Mouse (Mus musculus): ENCODE measurements at regions not wholly inside any gene's neighbourhood (a gene's known extent, or its start where the extent isn't known, plus 50 kb on each side); places are given as distances from the start of the nearest gene placed in this dataset.

DNA sequence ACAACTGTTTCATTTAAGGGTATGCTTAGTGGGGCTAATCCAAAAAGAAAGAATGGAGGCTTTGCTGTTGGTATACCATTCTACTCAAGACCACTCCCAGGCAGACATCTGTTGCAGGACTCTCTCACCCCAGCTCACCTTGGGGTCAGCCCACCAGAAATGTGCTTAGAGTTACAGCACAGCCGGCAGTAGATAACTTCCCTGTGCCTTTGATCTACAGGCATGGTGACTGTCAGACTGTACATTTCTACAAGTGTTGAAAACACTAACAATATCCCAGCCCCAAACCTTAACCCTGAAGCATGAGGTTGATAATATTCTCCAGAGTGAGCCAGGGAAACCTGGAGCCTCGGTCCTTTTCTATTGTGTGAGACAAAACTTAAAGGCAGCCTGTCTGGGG lies 247.7 kb upstream of the Nt5c1b start:
- no peak for DNase-seq

DNA sequence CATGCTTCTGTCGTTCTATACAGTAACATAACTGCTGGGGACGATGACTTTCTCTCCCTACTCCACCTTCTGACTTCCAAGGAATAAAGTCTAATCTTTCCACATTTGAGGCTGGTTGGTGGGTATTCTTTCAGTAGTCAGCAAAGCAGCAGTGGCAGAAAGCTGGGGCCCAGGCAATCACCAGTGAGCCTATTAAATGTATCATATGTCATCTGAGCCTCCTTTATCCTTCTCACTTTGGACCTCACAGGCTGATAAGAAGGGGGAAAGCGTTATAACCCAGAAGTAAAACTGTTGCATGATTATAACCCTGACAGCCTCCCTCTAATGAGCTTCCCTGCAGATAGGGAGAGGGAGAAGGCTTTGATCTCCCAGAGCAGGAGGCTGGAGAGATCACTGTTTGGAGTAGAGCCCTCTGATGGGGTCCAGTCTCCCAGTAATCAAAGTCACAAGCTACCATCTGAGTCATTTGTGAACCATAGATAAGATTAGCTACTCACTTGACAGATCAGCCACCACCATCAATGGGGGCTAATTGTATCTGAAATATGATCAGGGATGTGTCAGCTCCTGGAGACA lies 241.7 kb upstream of the Nt5c1b start:
- DNase-seq: no peak

DNA sequence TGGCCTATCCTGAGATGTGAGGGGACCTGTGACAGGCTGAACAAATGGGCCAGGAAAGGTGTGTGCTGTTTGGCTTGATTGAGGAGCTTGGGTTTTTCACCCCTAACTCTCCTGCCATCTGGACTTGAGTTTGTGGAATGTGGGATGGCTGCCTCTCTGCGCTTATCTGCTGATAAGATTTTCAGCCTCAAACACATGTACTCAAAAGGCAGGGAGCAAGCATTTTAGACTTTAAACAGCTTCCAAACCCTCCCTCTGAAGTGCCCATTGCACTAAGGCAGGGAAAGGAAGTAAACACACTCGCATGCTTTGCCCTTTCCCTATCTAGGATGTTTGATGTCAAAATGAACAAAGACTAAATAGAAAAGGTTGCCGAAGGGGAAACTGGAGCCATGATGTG lies 235.6 kb upstream of the Nt5c1b start:
- no peak for DNase-seq

DNA sequence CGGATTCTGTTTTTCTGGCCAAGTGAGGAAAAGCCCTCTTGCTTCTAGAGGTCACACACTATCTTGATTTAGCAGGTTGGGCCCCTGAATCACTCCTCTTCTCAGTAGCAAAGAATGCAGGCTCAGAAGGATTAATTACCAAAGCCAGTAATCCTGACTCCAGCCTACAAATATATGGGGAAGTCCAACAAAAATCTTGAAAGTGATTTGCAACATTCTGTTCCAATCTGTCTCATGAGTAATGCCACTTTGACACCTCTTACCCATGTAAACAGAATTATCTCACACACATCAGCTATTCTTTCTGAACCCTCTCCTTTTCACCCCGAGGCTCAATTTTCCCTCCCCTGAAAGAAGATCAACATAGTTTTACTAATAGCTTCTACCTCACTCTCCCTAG lies 233.9 kb upstream of the Nt5c1b start:
- no peak for DNase-seq

DNA sequence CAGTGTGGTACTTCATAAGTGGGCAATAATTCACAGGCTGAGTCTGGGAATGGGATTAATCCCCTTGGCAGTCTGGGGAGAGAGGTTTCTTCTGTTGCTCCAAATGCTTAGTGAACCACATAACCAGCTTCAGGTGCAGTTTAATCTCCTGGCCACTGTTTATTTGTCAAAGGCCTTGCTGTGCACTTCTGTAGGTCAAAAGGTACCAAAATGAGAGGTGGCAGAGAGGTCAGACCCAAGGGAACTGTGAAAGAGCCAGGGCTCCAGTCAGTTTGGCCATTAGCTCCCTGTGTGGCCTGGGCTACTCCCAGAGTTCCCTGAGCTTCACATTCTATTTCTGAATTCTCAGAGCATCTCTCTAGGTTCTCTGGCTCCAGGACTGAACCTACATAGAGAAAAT lies 229.6 kb upstream of the Nt5c1b start:
- DNase-seq: no peak

DNA sequence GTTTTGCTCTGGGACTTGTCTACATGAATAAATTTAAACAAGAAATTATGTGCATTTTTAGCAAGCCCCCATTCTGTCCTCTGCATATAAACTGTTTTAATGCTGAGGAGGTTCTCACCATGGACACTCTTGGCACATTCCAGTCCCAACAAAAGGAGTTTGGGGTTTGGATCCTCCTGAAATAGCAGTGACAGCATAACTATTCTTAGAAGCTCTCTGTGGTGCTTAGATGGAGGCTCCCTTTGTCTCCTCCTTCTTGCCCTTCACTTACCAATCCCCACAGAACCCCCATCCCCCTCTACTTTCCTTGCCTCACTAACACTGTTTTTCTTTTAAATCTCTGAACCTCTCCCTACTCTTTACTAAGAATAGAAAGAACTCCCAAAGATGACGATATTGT lies 208.9 kb upstream of the Nt5c1b start:
- no peak for DNase-seq

DNA sequence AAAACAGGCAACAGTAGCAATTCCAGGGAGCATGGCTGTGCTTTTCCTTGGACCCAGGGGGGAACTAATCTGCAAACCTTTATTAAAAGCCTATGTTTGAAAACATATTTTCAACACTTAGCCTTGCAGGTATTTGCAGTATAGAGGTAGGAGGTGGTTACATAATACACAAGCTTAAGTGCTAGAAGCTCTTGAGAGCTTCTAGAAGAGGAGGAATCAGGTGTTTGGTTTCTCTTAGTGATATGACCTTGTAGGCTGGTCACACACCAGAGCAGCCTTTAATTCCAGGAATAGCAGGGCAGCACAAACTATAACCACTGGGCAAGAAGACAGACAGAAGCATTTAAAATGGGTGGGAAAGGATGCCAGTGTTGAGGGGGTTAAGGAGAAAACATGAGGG lies 201.7 kb upstream of the Nt5c1b start:
- no peak for DNase-seq

DNA sequence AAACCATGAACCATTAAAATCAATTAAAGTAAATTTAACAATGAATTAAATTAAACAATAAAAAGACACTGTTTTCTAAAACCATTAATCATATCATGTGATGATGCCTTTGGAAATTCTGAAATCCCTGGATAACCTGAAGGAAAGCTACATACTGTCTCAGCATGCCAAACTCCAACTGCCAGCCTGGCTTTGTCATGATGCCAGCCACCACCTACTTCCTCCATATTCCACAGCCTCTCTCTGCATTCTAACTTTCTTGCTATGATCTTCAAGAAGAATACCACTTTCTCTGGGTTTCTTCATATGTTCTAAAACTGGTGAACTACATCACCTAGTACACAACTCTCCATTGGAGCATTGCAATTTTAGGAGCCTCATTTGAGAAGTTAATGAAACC lies 201.2 kb upstream of the Nt5c1b start:
- no peak for DNase-seq

DNA sequence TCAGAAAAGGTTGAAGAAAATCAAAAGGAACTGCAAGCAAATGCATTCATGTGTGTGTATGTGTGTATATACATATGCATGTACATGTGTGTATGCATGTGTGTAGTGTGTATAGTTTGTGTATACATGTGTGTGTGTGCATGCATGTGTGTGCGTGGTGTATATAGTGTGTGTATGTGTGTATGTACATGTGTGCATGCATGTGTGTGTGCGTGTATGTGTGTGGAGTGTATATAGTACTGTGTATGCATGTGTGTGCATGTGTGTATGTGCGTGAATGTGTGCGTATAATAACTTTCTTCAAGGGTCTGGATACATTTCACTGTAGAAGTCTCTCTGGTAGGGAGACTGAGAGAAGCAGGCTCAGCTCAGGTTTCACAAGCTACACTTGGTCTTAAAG lies 191.1 kb upstream of the Nt5c1b start:
- no peak for DNase-seq

DNA sequence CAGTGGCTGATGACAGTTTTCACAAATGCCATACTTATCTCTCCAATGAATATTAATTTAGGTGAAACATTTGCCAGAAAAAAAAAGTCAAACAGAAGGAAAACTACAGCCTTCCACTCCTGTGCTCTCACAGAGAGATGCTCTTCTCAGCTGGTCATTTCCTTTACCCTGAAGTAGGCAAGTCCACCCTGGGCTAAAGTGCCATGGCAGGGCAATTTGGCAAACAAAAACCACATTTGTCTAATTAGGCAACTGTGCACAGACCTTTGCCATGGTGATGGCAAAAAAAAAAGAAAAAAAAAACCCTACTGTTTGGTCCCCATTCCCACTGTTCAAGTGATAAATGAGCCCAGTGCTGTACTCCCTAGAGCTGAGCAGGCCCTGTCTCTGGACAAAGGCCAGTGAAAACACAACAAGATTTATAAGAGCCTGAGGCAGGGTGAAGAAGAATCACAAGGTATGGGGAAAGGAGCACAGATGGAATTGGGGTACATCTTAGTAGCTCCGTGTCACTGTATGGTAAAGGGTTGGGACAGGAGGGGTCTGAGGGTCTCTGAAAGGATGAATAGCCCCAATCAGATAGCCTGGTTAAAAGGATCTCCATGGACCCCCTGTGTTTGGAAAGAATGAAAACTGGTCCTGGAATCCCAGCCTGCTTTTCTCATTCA lies 190.5 kb upstream of the Nt5c1b start:
- DNase-seq: no peak

DNA sequence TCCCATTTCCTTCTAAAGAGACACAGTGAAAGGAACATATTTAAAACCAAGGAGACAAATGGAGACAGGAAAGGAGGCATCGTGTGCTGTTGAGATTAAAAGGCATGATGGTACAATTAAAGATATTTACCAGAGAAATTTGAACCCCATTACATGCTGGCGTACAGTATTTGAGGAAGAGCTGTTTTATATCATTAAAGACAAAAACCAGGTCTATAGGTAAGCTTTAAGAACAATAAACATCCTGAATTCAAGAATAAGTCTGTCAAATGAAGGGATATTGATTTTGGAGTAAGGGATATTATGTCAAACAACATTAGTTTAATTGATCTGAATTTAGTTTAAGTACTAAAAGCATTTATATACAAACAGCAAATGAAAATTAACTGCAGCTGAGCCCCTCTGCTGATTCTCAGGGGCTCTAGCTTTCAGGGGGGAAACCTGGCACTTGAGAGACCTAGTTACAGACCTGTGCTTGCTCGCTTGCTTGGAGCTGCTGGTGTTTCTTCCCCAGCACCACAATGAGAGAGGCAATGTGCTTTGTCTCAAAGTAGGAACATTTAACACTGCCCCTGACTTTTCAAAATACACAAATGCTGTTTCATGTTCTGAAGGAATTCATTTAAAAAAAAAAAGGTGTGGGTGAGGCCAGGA lies 189.8 kb upstream of the Nt5c1b start:
- no peak for DNase-seq

DNA sequence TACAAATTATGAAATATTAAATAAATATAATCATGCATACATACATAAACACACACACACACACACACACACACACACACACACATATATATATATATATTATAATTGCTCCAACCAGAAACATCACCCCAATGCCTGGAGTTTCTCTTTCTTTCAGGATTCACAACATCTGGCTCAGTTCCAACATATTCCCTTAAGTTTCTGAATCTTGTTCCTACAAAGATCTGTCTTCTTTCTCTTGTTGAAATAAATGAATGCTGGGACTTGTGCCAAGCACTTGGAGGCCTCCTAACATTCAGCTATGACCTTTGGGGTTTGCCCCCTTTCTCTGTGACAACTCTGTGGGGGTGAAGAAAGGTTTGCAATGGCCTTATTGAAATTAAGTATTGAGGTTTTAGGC lies 187.2 kb upstream of the Nt5c1b start:
- no peak for DNase-seq

DNA sequence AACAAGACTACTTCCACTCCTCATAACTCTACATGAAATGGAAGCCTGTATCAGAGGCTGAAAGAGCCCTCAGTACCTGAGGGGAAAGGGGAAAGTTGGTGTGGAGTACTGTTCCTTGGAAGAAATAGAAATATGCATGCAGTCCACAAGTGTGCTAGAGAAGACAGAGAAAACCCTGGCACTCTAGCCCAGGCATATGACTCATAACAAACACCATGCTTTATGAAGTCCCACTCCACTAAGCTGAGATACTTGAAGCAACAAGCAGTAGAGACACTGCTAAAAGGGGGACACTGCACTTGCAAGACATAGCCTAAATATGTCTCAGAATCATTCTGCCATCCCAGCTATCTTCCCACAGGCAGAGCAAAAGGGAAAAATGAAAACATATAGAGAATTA lies 183.2 kb upstream of the Nt5c1b start:
- DNase-seq: no peak

DNA sequence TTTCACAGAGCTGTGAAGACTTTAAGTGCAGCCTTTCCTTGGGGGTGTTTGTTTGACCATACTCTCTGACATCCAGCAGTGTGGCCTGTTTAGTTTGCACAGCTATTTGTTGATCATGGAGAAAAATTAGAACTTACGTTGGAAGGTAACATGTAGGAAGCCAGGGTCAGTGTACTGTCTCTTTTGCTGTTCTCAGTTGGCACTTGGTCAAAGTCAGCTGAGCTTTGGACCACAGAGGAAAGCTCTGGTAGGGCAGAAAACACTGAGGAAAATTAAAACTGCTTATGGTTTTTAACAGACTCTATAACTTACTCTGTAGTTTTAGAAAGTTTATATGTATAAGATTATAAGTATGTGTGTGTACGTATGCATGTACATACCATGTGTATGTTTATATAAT lies 180.0 kb upstream of the Nt5c1b start:
- no peak for DNase-seq

DNA sequence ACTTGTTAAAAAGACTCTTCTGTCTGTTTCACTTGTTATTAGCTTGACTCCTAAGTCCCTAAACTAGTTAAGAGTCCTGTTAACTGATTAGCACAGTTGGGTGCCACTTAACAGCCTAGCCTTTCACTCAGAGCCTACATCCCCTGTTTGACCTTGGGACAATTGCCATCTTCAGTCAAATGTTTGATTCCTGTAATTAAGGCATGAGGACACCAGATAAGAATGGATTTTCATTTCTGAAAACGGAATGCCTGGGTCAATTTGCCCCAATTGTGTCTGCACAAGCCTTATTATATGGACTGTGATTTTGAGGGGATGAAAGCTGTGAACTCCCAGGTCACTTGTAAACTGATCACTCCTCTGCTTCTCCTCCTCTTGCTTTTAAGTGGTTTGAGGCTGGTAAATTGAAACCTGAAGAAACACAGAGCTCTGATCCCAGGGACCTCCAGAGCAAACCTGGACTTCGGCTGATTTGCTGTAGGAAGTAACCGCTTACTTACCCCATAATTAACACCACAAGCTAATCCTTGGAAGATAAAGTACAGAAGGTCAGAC lies 171.8 kb upstream of the Nt5c1b start:
- no peak for DNase-seq

DNA sequence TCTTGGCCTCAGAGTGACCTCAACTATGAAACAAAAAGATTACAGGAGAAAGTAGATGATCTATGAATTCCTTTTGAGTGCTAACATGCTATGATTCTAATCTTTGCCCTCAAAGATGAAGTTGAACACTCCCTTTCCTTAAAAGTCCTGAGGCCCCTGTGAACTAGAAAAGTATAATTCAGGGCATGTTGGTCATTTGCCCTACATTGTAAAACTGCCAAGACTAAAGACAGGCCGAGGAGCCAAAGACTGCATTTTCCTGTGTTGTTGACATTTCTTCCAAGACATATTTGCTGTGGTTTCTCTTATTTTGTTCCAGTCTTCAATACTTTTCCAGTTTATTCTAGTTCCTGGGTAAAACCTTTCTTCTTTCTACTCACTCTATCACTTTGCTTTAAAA lies 159.9 kb upstream of the Nt5c1b start:
- DNase-seq: no peak

DNA sequence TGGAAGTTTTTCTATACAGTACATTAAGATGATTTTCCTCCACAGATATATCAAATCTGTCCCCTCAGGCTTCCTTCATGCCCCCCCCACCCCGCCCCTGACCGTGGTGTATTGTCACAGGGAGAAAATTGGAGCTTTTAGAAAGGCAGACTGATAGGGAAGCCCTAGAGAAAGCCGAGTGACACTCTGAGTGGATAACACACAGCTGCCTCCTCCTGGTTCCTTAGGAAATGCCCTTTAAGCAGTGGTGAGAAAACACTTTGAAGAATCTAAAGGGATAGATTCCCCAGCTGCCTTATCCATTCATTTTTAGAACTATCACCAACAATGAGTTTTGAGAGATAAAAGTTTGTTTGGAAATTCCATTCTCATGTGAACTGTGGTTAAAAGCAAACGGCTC lies 147.0 kb upstream of the Nt5c1b start:
- DNase-seq: peak; percentile 37

DNA sequence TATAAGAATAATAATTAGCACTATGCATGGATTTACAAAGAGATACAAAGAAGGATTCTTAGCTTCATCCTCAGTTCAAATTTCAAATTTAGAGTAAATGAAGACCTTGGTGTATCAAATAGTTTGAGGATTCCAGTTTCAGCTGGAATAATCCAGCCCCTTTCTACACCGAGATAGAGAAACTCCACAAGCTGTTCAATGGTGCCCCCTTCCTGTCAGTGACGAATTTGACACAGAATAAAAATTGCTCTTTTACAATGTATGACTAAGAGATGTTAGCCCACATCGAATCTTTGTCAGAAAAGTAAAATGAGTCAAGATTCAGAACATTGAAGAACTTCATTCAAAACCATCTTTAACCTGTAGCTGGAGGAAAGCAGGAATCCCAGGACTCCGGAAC lies 145.9 kb upstream of the Nt5c1b start:
- DNase-seq: peak; percentile 65

DNA sequence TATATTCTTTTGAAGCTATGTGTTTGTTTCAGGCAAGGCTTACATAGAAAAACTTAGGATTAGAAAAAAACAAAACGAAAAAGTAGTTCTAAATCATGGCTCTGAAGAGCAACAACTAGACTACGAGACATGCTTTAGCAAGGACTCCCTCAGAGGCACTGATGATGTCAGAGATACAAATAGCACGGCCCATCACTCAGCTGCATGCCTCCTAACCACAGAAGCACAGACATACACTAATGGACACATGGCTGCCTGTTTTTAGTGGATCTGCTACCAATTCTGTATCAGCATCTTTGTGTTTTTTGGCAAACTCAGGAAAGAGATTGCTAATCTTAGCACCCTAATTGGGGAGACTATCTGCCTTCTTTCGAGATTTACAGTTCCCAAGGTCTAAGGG lies 138.6 kb upstream of the Nt5c1b start:
- DNase-seq: peak; percentile 13

DNA sequence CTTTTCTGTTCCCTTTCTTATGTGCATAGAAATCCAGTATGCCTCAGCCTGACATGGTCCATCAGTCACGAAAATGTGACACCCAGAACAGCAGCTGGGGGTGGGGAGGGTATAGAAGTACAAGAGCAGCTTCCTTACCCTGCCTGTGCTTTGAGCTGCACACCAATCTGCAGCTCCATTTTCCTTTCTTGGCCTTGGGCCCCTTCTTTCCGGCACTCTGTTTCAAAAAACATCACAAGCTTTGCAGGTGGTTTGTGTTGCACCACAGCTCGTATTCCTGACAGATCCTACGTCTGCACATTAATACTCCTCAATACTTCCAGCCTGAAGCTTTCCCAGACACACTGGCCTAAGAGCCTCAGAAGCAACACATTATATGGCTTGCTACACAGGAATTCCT lies 138.1 kb upstream of the Nt5c1b start:
- peak; percentile 74 for DNase-seq

DNA sequence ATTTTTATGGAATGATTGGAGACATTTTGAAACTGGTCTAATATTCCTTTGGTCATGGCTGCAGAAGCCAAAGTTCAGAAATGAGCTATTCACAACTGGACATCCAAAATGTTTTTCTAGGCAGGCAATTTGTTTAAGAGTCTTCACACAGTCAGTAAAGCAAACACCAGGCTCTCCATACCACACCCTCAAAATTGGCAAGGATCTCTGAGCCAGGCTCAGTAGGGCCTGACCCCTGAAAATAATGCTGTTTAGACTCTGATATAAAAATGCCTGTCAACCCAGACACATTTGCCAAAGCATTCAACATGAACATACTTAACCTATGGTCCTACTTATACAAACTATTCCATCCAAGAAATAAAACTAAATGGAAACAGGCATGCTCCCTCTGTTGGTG lies 121.7 kb upstream of the Nt5c1b start:
- DNase-seq: no peak

DNA sequence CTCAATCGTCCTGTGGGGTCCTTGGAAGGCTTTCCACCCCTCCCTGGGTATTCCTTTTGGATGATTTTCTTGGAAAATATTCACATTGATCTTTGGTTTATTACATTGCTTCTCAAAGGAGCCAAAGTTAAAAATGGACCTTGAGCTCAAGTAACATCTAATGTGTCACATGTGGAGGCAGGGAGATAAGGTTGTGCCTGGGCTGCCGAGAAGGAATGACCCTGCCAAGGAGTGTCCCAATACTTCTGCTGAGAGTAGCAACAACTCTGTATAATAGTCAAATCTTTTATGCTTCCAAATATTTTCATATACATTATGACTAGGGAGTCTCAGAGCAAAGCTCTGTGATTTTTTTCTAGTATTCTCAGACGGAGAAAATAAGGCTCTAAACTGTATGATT lies 113.4 kb upstream of the Nt5c1b start:
- no peak for DNase-seq

DNA sequence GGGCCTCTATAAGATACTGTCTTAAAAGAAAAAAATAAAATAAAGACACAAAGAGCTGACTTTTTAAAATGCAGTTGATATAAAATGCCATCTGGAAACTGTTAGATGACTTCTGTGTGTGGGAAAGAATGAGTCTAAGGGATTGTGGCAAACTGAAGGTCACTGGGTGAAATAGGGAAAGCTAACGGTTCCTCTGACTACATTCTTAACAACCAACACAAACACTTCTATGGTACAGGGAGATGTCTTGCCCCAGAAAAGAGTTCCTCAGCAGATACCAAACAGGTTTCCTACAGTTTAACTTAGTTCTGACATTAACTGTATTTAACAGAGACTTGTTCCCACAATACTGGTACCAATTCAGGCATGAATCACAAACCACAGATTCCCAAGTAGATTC lies 103.6 kb upstream of the Nt5c1b start:
- no peak for DNase-seq

DNA sequence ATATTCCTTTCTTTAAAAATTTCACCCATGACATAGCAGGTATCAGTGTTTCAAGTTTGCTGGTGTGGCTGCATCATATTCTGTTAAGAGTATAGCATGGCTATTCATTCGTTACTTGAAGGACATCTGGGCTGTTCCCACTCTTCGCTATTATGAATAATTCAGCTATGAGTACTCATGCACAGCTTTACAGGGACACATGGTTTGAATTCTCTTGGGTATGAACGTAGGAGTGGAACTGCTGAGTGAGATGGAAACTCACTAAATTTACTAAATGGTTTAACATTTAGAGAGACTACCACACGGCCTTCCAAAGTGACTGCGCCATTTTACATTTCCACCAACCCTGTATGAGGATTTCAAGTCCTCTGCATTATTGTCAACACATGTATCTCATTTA lies 97.7 kb upstream of the Nt5c1b start:
- DNase-seq: no peak

DNA sequence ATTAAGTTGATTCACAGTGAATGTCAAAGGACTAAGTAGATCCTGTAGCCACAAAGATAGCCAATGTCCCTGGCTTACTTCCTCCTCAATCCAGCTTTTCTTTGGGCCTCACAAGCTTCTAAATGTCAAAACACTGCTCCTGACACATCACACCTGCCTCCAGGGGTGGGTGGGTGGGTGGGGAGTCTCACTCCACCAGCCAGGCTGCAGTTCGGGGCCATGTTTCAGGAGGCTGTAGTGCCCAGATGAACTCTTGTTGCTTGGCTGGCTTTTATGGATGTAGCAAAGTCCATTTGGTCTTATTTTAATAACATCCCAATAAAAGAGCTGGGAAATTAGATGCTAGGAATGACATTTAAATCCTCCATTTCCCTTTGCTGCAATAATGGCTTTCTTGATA lies 94.5 kb upstream of the Nt5c1b start:
- DNase-seq: no peak

Data from lung, postnatal 10 days (tissue).